ENCODE assay signal across 8 mouse cellular contexts in the genomic region with DNA sequence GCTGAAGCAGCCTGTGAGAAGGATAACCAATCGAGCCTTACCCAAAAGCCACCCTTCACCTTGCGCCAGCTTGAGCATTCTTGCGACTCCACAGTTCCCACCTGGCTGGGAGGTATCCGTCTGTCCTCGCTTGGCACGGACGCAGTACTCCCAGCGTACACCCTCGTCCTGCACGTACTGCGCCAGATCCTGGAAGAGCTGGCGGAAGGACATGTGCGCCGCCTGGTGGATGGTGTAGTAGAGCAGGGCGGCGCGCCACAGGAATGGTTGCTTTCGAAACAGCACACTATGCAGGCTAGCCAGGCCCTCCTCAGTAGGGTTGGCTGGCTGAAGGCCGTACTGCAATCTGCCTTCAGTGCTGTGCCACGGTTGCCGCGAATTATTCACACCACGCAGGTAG. TPM values are rescaled to one million over a fixed set of nuclear protein-coding genes. Genes with fewer than 3 reads are reported as not detected.
DNase-seq lines count a peak whose midpoint lies in the region; ATAC-seq and TF ChIP-seq lines count a peak whose summit lies in the region.

No protein-coding gene starts in this region.

- dilution Hi-C loops in CH12.LX (cut with MboI; ENCODE audit: extremely low pct_ligation_motif_present, extremely low pct_unique_long_range_greater_than_20kb, low sequenced_read_pairs): no loop called here

- no peak for TF ChIP-seq EP300 in CH12.LX (IDR thresholded peaks at IDR 0.05; ENCODE audit: low read length)

- in situ Hi-C loops in CH12.LX (cut with MboI; ENCODE audit: low pct_ligation_motif_present, low pct_unique_long_range_greater_than_20kb, low sequenced_read_pairs): loop anchor here (10.0 kb wide), 1 partner anchor 158 kb away; no protein-coding TSS in a partner anchor

- peak; percentile 71 for DNase-seq in hindbrain, embryonic 11.5 days (ENCODE audit: low spot score)
- no peak for DNase-seq in hindbrain, embryonic 10.5 days (ENCODE audit: low spot score)
- no peak for DNase-seq in CH12.LX (ENCODE audit: extremely low read depth)
- peak; percentile 80 for DNase-seq in cerebellum, adult 9-11 months
- peak; percentile 65 for DNase-seq in liver, adult 2 months (ENCODE audit: extremely low read depth, low read depth, low spot score)
- no peak for DNase-seq in left cerebral cortex, postnatal 4 days

- H3K4me2 ChIP-seq in hindbrain, embryonic 11.5 days (replicated peaks; ENCODE audit: low read depth, low read length): no peak overlapping the region
- no peak overlapping the region for H3K4me2 ChIP-seq in CH12.LX (ENCODE audit: insufficient read depth, low read depth, poor library complexity, severe bottlenecking)
- 0 out of 2 replicates have a peak overlapping the region, but pooled peaks have one; percentile 4 for H3K4me2 ChIP-seq in heart, embryonic 14.5 days (ENCODE audit: low read length)

- no peak for TF ChIP-seq POLR2A in CH12.LX (IDR thresholded peaks at IDR 0.05; ENCODE audit: low read depth, low read length)
- no peak for TF ChIP-seq POLR2A in liver, adult 2 months (IDR thresholded peaks at IDR 0.05; ENCODE audit: extremely low read depth, insufficient read depth, low read length)
- TF ChIP-seq POLR2A in olfactory bulb, adult 2 months (IDR thresholded peaks at IDR 0.05; ENCODE audit: insufficient read depth, low read depth, low read length): no peak

- no peaks in the 10 kb centered on the region for H3K79me2 ChIP-seq in CH12.LX (replicated peaks; ENCODE audit: control insufficient read depth, extremely low read depth, insufficient read depth, poor library complexity, severe bottlenecking)
- H3K79me2 ChIP-seq in liver, adult 2 months (ENCODE audit: control insufficient read depth, insufficient read depth, low read length): no peaks in the 10 kb centered on the region

- peak; percentile 43; the same call in 1 of the 2 replicates for ATAC-seq in hindbrain, embryonic 11.5 days (ENCODE audit: low FRiP score)
- ATAC-seq in heart, embryonic 14.5 days (ENCODE audit: insufficient number of reproducible peaks, insufficient read depth, low FRiP score, low read depth): peak; percentile 15; the same call in 1 of the 2 replicates

- H3K9ac ChIP-seq in hindbrain, embryonic 11.5 days (ENCODE audit: low read depth, low read length): no peak overlapping the region
- no peak overlapping the region for H3K9ac ChIP-seq in CH12.LX (ENCODE audit: insufficient read depth, low read depth)
- no peak overlapping the region for H3K9ac ChIP-seq in heart, embryonic 14.5 days (ENCODE audit: low read length)
- H3K9ac ChIP-seq in liver, adult 2 months (ENCODE audit: low read depth, low read length): no peak overlapping the region

- no peaks in the 10 kb centered on the region for H3K9me3 ChIP-seq in hindbrain, embryonic 11.5 days (ENCODE audit: control insufficient read depth, low read length)
- no peaks in the 10 kb centered on the region for H3K9me3 ChIP-seq in hindbrain, embryonic 10.5 days
- H3K9me3 ChIP-seq in CH12.LX (replicated peaks; ENCODE audit: low read length): no peaks in the 10 kb centered on the region
- H3K9me3 ChIP-seq in heart, embryonic 14.5 days (ENCODE audit: control insufficient read depth, low read length): no peaks in the 10 kb centered on the region

- H3K36me3 ChIP-seq in hindbrain, embryonic 11.5 days (ENCODE audit: control insufficient read depth, insufficient read depth, low read length): peaks cover 2% of the 10 kb centered on the region; the same call in 1 of the 2 replicates
- peaks cover 56% of the 10 kb centered on the region for H3K36me3 ChIP-seq in hindbrain, embryonic 10.5 days
- peaks cover 13 to 69% of the 10 kb centered on the region in 2 experiments for H3K36me3 ChIP-seq in CH12.LX (replicated peaks in 1 of 2; ENCODE audit: control insufficient read depth in 1 of 2, insufficient read depth in 1 of 2, low read length in 1 of 2)
- 0 out of 2 replicates have a peak, but pooled peaks cover 5% of the 10 kb centered on the region for H3K36me3 ChIP-seq in heart, embryonic 14.5 days (ENCODE audit: control insufficient read depth, insufficient read depth, low read length)
- H3K36me3 ChIP-seq in liver, adult 2 months (ENCODE audit: control insufficient read depth, insufficient read depth, low read length): no peaks in the 10 kb centered on the region

- WGBS in hindbrain, embryonic 11.5 days: 30% methylated on average over 23 of the region's 23 CpGs
- WGBS in hindbrain, embryonic 10.5 days: 24% methylated on average over 23 of the region's 23 CpGs
- WGBS in heart, embryonic 14.5 days: 30% methylated on average over 23 of the region's 23 CpGs
- 32% methylated on average over 23 of the region's 23 CpGs for WGBS in liver, adult 2 months
- 49% methylated on average over 23 of the region's 23 CpGs for WGBS in olfactory bulb, adult 2 months

- no peak overlapping the region for H3K27ac ChIP-seq in hindbrain, embryonic 11.5 days (ENCODE audit: low read depth, low read length)
- H3K27ac ChIP-seq in hindbrain, embryonic 10.5 days: no peak overlapping the region
- H3K27ac ChIP-seq in CH12.LX (ENCODE audit: insufficient read depth, low read depth): no peak overlapping the region
- no peak overlapping the region for H3K27ac ChIP-seq in heart, embryonic 14.5 days (replicated peaks in 1 of 2; ENCODE audit: control insufficient read depth in 1 of 2, insufficient read depth in 1 of 2, low read depth in 2 of 2, low read length in 2 of 2)
- H3K27ac ChIP-seq in liver, adult 2 months (replicated peaks; ENCODE audit: insufficient read depth, low read depth, low read length): no peak overlapping the region
- H3K27ac ChIP-seq in olfactory bulb, adult 2 months (ENCODE audit: insufficient read depth, low read depth, low read length): no peak overlapping the region

- 0 out of 2 replicates have a peak, but pooled peaks cover 1% of the 10 kb centered on the region for H3K4me1 ChIP-seq in hindbrain, embryonic 11.5 days (replicated peaks; ENCODE audit: control insufficient read depth, insufficient read depth, low read length)
- H3K4me1 ChIP-seq in hindbrain, embryonic 10.5 days (replicated peaks): peaks cover 36% of the 10 kb centered on the region
- H3K4me1 ChIP-seq in CH12.LX (ENCODE audit: control insufficient read depth in 1 of 2, insufficient read depth in 2 of 2): peaks cover 2 to 8% of the 10 kb centered on the region in 2 experiments; a peak in 3 of 4 replicates
- H3K4me1 ChIP-seq in heart, embryonic 14.5 days (ENCODE audit: control insufficient read depth in 2 of 2, insufficient read depth in 2 of 2, low read length in 2 of 2): peaks cover 5 to 8% of the 10 kb centered on the region in 2 experiments; a peak in 2 of 4 replicates
- H3K4me1 ChIP-seq in liver, adult 2 months (ENCODE audit: control insufficient read depth, insufficient read depth, low read length): peaks cover 6% of the 10 kb centered on the region
- peaks cover 11% of the 10 kb centered on the region for H3K4me1 ChIP-seq in olfactory bulb, adult 2 months (ENCODE audit: control insufficient read depth, insufficient read depth, low read length)

- TF ChIP-seq RAD21 in CH12.LX (IDR thresholded peaks at IDR 0.05; ENCODE audit: low read depth, low read length): peak; percentile 42

- intact Hi-C loops in left cerebral cortex, postnatal 4 days (cut with DNase I): no loop called here

- peaks cover 16% of the 10 kb centered on the region for H3K27me3 ChIP-seq in hindbrain, embryonic 11.5 days (ENCODE audit: control insufficient read depth, insufficient read depth, low read length)
- H3K27me3 ChIP-seq in hindbrain, embryonic 10.5 days (ENCODE audit: insufficient read depth, poor library complexity, severe bottlenecking): peaks cover 81% of the 10 kb centered on the region
- no peaks in the 10 kb centered on the region for H3K27me3 ChIP-seq in CH12.LX (replicated peaks)
- H3K27me3 ChIP-seq in heart, embryonic 14.5 days (ENCODE audit: control insufficient read depth, insufficient read depth, low read length): peaks cover 20% of the 10 kb centered on the region
- no peaks in the 10 kb centered on the region for H3K27me3 ChIP-seq in liver, adult 2 months (ENCODE audit: control insufficient read depth, insufficient read depth, low read length)

- TF ChIP-seq CTCF in CH12.LX (conservative IDR thresholded peaks at IDR 0.05 in 1 of 2, IDR thresholded peaks at IDR 0.05 in 1 of 2; ENCODE audit: low read depth in 2 of 2, low read length in 2 of 2): peak in 1 of 2 experiments; percentile 55; a peak in 2 of 4 replicates
- TF ChIP-seq CTCF in liver, adult 2 months (IDR thresholded peaks at IDR 0.05; ENCODE audit: low read depth, low read length): peak; percentile 98
- TF ChIP-seq CTCF in olfactory bulb, adult 2 months (IDR thresholded peaks at IDR 0.05; ENCODE audit: insufficient read depth, low read depth, low read length): peak; percentile 47

- no peak overlapping the region for H3K4me3 ChIP-seq in hindbrain, embryonic 11.5 days (ENCODE audit: low read depth, low read length)
- no peak overlapping the region for H3K4me3 ChIP-seq in hindbrain, embryonic 10.5 days
- H3K4me3 ChIP-seq in CH12.LX (replicated peaks in 1 of 3; ENCODE audit: low read depth in 2 of 3, low read length in 2 of 3, poor library complexity in 1 of 3): no peak overlapping the region
- H3K4me3 ChIP-seq in heart, embryonic 14.5 days (ENCODE audit: control insufficient read depth in 1 of 2, insufficient read depth in 1 of 2, low read depth in 1 of 2, low read length in 2 of 2): no peak overlapping the region
- no peak overlapping the region for H3K4me3 ChIP-seq in liver, adult 2 months (ENCODE audit: insufficient read depth, low read depth, low read length)
- H3K4me3 ChIP-seq in olfactory bulb, adult 2 months (ENCODE audit: insufficient read depth, low read depth, low read length): no peak overlapping the region

RNA-seq across cellular contexts. Expression of gene 4931428F04Rik, which starts 6.6 kb away (rescaled TPM):
- polyA plus RNA-seq in hindbrain, embryonic 11.5 days (2014; fragmentation: Nextera tagmentation; extraction: Ambion mirVana): 31.7 and 40.2 TPM in 2 replicates
- polyA plus RNA-seq in hindbrain, embryonic 10.5 days (2016; fragmentation: Nextera tagmentation; extraction: Ambion mirVana): 26.5 and 43.8 TPM in 2 replicates
- total RNA-seq in CH12.LX (2012; rRNA removed) (4.7 and 4.8 TPM in 2 replicates), CH12.LX (2014; rRNA removed) (2.2 and 2.7 TPM in 2 replicates)
- 9.1 and 9.4 TPM in 2 replicates for polyA plus RNA-seq in CH12.LX (2012; ENCODE audit: insufficient read length, low read depth)
- 4.0 and 7.2 TPM in 2 replicates for polyA plus RNA-seq in heart, embryonic 14.5 days (2014; fragmentation: Nextera tagmentation; extraction: Ambion mirVana)
- total RNA-seq in liver, adult 2 months (2014; rRNA removed): 0.46 and 1.0 TPM in 2 replicates
- polyA plus RNA-seq in liver, adult 2 months (2012; rRNA removed): 0.92 and 1.7 TPM in 2 replicates
- not detected in 2 replicates for polyA plus RNA-seq in olfactory bulb, adult 2 months (2012; ENCODE audit: insufficient read depth, insufficient read length, low replicate concordance, missing spikeins)
- 100 to 1,000 TPM; 183 TPM for total RNA-seq in left cerebral cortex, postnatal 4 days (2021)

RNA-seq across cellular contexts. Expression of gene Nol3, which starts 7.1 kb away (rescaled TPM):
- 2.7 and 3.1 TPM in 2 replicates for polyA plus RNA-seq in hindbrain, embryonic 11.5 days (2014; fragmentation: Nextera tagmentation; extraction: Ambion mirVana)
- polyA plus RNA-seq in hindbrain, embryonic 10.5 days (2016; fragmentation: Nextera tagmentation; extraction: Ambion mirVana): 1.2 and 2.1 TPM in 2 replicates
- total RNA-seq in CH12.LX (2012; rRNA removed): 0.34 and 0.42 TPM in 2 replicates
- total RNA-seq in CH12.LX (2014; rRNA removed): not detected in 2 replicates
- polyA plus RNA-seq in CH12.LX (2012; ENCODE audit: insufficient read length, low read depth): 0.31 TPM in 1 of 2 replicates, not detected in the other
- polyA plus RNA-seq in heart, embryonic 14.5 days (2014; fragmentation: Nextera tagmentation; extraction: Ambion mirVana): 2.9 and 3.4 TPM in 2 replicates
- 0.27 and 0.37 TPM in 2 replicates for total RNA-seq in liver, adult 2 months (2014; rRNA removed)
- polyA plus RNA-seq in liver, adult 2 months (2012; rRNA removed): 0.40 and 0.43 TPM in 2 replicates
- not detected in 2 replicates for polyA plus RNA-seq in olfactory bulb, adult 2 months (2012; ENCODE audit: insufficient read depth, insufficient read length, low replicate concordance, missing spikeins)
- 1 to 10 TPM; 1.1 to 1.5 TPM for total RNA-seq in left cerebral cortex, postnatal 4 days (2021)

RNA-seq across cellular contexts. Expression of gene Exoc3l, which starts 12.8 kb away (rescaled TPM):
- polyA plus RNA-seq in hindbrain, embryonic 11.5 days (2014; fragmentation: Nextera tagmentation; extraction: Ambion mirVana): 6.0 and 10.0 TPM in 2 replicates
- 12.4 and 15.2 TPM in 2 replicates for polyA plus RNA-seq in hindbrain, embryonic 10.5 days (2016; fragmentation: Nextera tagmentation; extraction: Ambion mirVana)
- total RNA-seq in CH12.LX (2012; rRNA removed): 10.9 and 12.5 TPM in 2 replicates
- 3.9 and 4.4 TPM in 2 replicates for total RNA-seq in CH12.LX (2014; rRNA removed)
- 6.3 and 7.5 TPM in 2 replicates for polyA plus RNA-seq in CH12.LX (2012; ENCODE audit: insufficient read length, low read depth)
- 13.7 and 14.7 TPM in 2 replicates for polyA plus RNA-seq in heart, embryonic 14.5 days (2014; fragmentation: Nextera tagmentation; extraction: Ambion mirVana)
- total RNA-seq in liver, adult 2 months (2014; rRNA removed): 3.6 TPM in 2 replicates
- polyA plus RNA-seq in liver, adult 2 months (2012; rRNA removed): 4.6 and 9.3 TPM in 2 replicates
- not detected in 2 replicates for polyA plus RNA-seq in olfactory bulb, adult 2 months (2012; ENCODE audit: insufficient read depth, insufficient read length, low replicate concordance, missing spikeins)
- 1 to 10 TPM; 6.0 to 7.2 TPM for total RNA-seq in left cerebral cortex, postnatal 4 days (2021)

RNA-seq across cellular contexts. Expression of gene Hsf4, which starts 13.5 kb away (rescaled TPM):
- 0.21 and 0.52 TPM in 2 replicates for polyA plus RNA-seq in hindbrain, embryonic 11.5 days (2014; fragmentation: Nextera tagmentation; extraction: Ambion mirVana)
- polyA plus RNA-seq in hindbrain, embryonic 10.5 days (2016; fragmentation: Nextera tagmentation; extraction: Ambion mirVana): 0.09 and 0.20 TPM in 2 replicates
- 0.08 TPM in 1 of 2 replicates, not detected in the other for total RNA-seq in CH12.LX (2012; rRNA removed)
- not detected in 2 replicates for total RNA-seq in CH12.LX (2014; rRNA removed)
- polyA plus RNA-seq in CH12.LX (2012; ENCODE audit: insufficient read length, low read depth): not detected in 2 replicates
- polyA plus RNA-seq in heart, embryonic 14.5 days (2014; fragmentation: Nextera tagmentation; extraction: Ambion mirVana): 0.27 TPM in 1 of 2 replicates, not detected in the other
- total RNA-seq in liver, adult 2 months (2014; rRNA removed): 4.4 and 4.8 TPM in 2 replicates
- polyA plus RNA-seq in liver, adult 2 months (2012; rRNA removed): 9.4 and 11.0 TPM in 2 replicates
- polyA plus RNA-seq in olfactory bulb, adult 2 months (2012; ENCODE audit: insufficient read depth, insufficient read length, low replicate concordance, missing spikeins): not detected in 2 replicates
- under 1 TPM; 0.28 to 0.50 TPM for total RNA-seq in left cerebral cortex, postnatal 4 days (2021)

RNA-seq across cellular contexts. Expression of gene E2f4, which starts 14.4 kb away (rescaled TPM):
- 96.7 and 97.1 TPM in 2 replicates for polyA plus RNA-seq in hindbrain, embryonic 11.5 days (2014; fragmentation: Nextera tagmentation; extraction: Ambion mirVana)
- polyA plus RNA-seq in hindbrain, embryonic 10.5 days (2016; fragmentation: Nextera tagmentation; extraction: Ambion mirVana): 120 and 128 TPM in 2 replicates
- total RNA-seq in CH12.LX (2012; rRNA removed): 51.0 and 62.4 TPM in 2 replicates
- total RNA-seq in CH12.LX (2014; rRNA removed): 34.1 and 39.9 TPM in 2 replicates
- polyA plus RNA-seq in CH12.LX (2012; ENCODE audit: insufficient read length, low read depth): 165 and 198 TPM in 2 replicates
- 50.3 and 51.3 TPM in 2 replicates for polyA plus RNA-seq in heart, embryonic 14.5 days (2014; fragmentation: Nextera tagmentation; extraction: Ambion mirVana)
- total RNA-seq in liver, adult 2 months (2014; rRNA removed): 4.4 and 7.2 TPM in 2 replicates
- 41.7 and 59.0 TPM in 2 replicates for polyA plus RNA-seq in liver, adult 2 months (2012; rRNA removed)
- polyA plus RNA-seq in olfactory bulb, adult 2 months (2012; ENCODE audit: insufficient read depth, insufficient read length, low replicate concordance, missing spikeins): not detected in 2 replicates
- 10 to 100 TPM; 33.7 to 33.8 TPM for total RNA-seq in left cerebral cortex, postnatal 4 days (2021)

Comparison
In these comparisons a context has a peak if more than half of its experiments do, and no peak if none do; other contexts are left out.
1. DNase-seq: peak in hindbrain, embryonic 11.5 days (single experiment), cerebellum, adult 9-11 months (single experiment) and liver, adult 2 months (single experiment); none in hindbrain, embryonic 10.5 days (single experiment), CH12.LX (single experiment) and left cerebral cortex, postnatal 4 days (single experiment).